Mouse (Mus musculus): ENCODE data around the gene H3f3b.

Gene H3f3b

GRCm38 (mm10) chr11:116027756-116028155 is at the start of gene H3f3b:
Gene H3f3b (minus strand): TSS chr11:116027962.
- DNase-seq (ENCODE audit: low spot score) = no peak

- no peak for DNase-seq (ENCODE audit: low spot score)
These were observed 49.1 kb upstream of the H3f3b start for GRCm38 (mm10) chr11:116076836-116077235.

GRCm38 (mm10) chr11:116076266-116076540 is 48.4 kb upstream of the H3f3b start:
- DNase-seq (ENCODE audit: low spot score) = no peak

- DNase-seq (ENCODE audit: low spot score) = peak; percentile 63
These were observed 47.9 kb upstream of the H3f3b start for GRCm38 (mm10) chr11:116075539-116076265.

GRCm38 (mm10) chr11:116074436-116074991 is 46.8 kb upstream of the H3f3b start:
- DNase-seq (ENCODE audit: low spot score) = no peak

GRCm38 (mm10) chr11:116072608-116073007 is 44.8 kb upstream of the H3f3b start:
- DNase-seq (ENCODE audit: low spot score) = no peak

- DNase-seq (ENCODE audit: low spot score) = no peak
These were observed 43.7 kb upstream of the H3f3b start for GRCm38 (mm10) chr11:116071510-116071909.

GRCm38 (mm10) chr11:116065345-116065744 is 37.6 kb upstream of the H3f3b start:
- no peak for DNase-seq (ENCODE audit: low spot score)

- DNase-seq (ENCODE audit: low spot score) = no peak
These were observed 36.6 kb upstream of the H3f3b start for GRCm38 (mm10) chr11:116064187-116064867.

- DNase-seq (ENCODE audit: low spot score) = no peak
These were observed 35.8 kb upstream of the H3f3b start for GRCm38 (mm10) chr11:116063562-116063961.

GRCm38 (mm10) chr11:116062521-116062920 is 34.8 kb upstream of the H3f3b start:
- DNase-seq (ENCODE audit: low spot score) = no peak

- no peak for DNase-seq (ENCODE audit: low spot score)
These were observed 34.1 kb upstream of the H3f3b start for GRCm38 (mm10) chr11:116061641-116062415.

GRCm38 (mm10) chr11:116060596-116060995 is 32.8 kb upstream of the H3f3b start:
- DNase-seq (ENCODE audit: low spot score) = no peak

GRCm38 (mm10) chr11:116059691-116060025 is 31.9 kb upstream of the H3f3b start:
- no peak for DNase-seq (ENCODE audit: low spot score)

GRCm38 (mm10) chr11:116058868-116059690 is 31.3 kb upstream of the H3f3b start:
- no peak for DNase-seq (ENCODE audit: low spot score)

GRCm38 (mm10) chr11:116058022-116058614 is 30.4 kb upstream of the H3f3b start:
- DNase-seq (ENCODE audit: low spot score) = no peak

- DNase-seq (ENCODE audit: low spot score) = no peak
These were observed 29.6 kb upstream of the H3f3b start for GRCm38 (mm10) chr11:116057237-116057881.

GRCm38 (mm10) chr11:116055873-116056272 is 28.1 kb upstream of the H3f3b start:
- no peak for DNase-seq (ENCODE audit: low spot score)

- no peak for DNase-seq (ENCODE audit: low spot score)
These were observed 25.9 kb upstream of the H3f3b start for GRCm38 (mm10) chr11:116053510-116054229.

GRCm38 (mm10) chr11:116050196-116050595 is 22.4 kb upstream of the H3f3b start:
- DNase-seq (ENCODE audit: low spot score) = no peak

All from ovary, postnatal 36 days (tissue).